Mouse (Mus musculus): ENCODE measurements around the gene Tjp2. TPM values are rescaled to one million over a fixed set of nuclear protein-coding genes. Genes with fewer than 3 reads are reported as not detected.
"Not testable (repeated sequence)": the region's sequence is repeated elsewhere in the genome, so short reads cannot be mapped to it uniquely, and the experiment has no call there.

Tjp2 gene
- polyA plus RNA-seq, 1 experiment = 2.4 TPM

DNA sequence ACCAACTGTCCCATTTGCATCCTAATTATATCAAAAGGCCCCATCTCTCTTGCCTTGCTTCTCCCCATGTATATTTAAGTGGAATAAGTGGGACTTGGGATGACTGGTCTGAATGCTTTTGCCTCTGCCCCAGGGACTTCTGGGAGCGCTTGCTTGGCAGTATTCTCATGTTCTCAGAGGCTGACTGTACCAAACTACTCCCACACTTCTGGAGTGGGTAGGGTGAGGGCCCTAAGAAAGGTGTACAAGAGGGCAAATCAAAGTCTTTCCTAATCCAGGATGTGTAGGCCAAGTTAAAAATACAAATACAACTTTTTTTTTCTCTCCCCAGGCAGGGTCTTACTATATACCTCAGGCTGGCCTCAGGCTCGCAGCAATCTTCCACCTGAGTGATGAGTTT, 37.0 kb downstream of the Tjp2 start:
- Histone ChIP-seq H3K4me1 (ENCODE audit: control insufficient read depth, insufficient read depth, insufficient read length) (no peaks in the 10 kb centered on the region), H3K27ac (ENCODE audit: insufficient read depth, low read length) (no peak overlapping the region), H3K27me3 (ENCODE audit: control insufficient read depth, insufficient read depth, low read length) (no peaks in the 10 kb centered on the region), H3K36me3 (ENCODE audit: control insufficient read depth, insufficient read depth, low read length) (no peaks in the 10 kb centered on the region), H3K4me3 (ENCODE audit: extremely low read depth, insufficient read depth, insufficient read length) (no peak overlapping the region)
- TF ChIP-seq POLR2A (IDR thresholded peaks at IDR 0.05; ENCODE audit: low read depth, low read length) = no peak
- no peak for TF ChIP-seq CTCF (IDR thresholded peaks at IDR 0.05; ENCODE audit: extremely low read depth, insufficient read depth, insufficient read length, insufficient replicate concordance)
- no peak for DNase-seq (ENCODE audit: low read depth in 1 of 2, low spot score in 2 of 2)
- WGBS = 90% methylated on average over 2 of the region's 2 CpGs

DNA sequence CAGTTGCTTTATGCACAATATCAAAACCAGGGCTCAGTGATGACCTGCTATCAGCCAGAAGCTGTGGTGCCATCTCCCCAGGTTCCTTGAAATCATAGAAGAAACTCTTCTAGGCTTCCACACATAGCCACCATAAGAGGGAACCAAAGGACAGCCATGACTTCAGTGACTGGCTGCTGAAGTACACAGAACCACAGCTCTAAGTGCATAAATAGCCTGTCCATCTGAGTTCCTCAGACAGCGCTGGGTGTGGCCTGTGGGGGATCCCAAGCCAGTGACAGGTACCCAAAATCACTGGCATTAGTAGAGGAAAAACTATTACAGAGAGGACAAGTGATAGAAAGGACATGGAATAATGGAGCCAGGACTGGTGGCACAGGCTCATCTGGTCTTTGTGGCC, 37.5 kb downstream of the Tjp2 start:
- not testable (repeated sequence) for H3K27me3 ChIP-seq (ENCODE audit: control insufficient read depth, insufficient read depth, low read length); H3K4me1 ChIP-seq (ENCODE audit: control insufficient read depth, insufficient read depth, insufficient read length); H3K27ac ChIP-seq (ENCODE audit: insufficient read depth, low read length); H3K36me3 ChIP-seq (ENCODE audit: control insufficient read depth, insufficient read depth, low read length); DNase-seq (ENCODE audit: low read depth in 1 of 2, low spot score in 2 of 2); H3K4me3 ChIP-seq (ENCODE audit: extremely low read depth, insufficient read depth, insufficient read length)
- 71% methylated on average over 1 of the region's 1 CpGs for WGBS

DNA sequence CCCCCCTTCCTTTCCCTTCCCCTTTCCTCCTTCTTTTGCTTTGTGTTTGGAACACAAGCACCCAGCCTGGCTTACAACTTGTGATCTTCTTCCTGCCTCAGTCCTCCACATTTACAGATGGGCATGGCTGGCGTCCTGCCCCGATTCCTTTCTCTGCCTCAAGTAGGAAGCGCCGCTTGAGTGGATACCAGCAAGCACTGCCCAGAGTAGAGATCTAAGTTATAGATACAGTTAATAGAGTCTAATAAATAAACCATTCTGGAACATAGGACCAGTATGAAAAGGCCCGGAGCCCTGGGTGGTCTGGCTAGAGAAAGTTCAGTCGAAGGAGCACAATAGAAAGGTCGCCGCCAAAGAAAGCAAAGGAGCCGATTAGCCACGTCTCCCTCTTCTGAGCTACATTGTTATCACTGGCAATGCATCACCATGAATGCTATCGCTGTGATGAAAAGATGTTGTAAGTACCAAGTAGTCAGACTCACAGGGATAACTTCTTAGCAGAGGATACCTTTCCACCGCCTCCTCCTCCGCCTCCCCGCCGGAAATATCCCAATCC, 41.1 kb downstream of the Tjp2 start:
- no peak for DNase-seq (ENCODE audit: low read depth in 1 of 2, low spot score in 2 of 2)
- Histone ChIP-seq H3K27ac (ENCODE audit: insufficient read depth, low read length) (no peak overlapping the region), H3K27me3 (ENCODE audit: control insufficient read depth, insufficient read depth, low read length) (no peaks in the 10 kb centered on the region), H3K4me3 (ENCODE audit: extremely low read depth, insufficient read depth, insufficient read length) (no peak overlapping the region), H3K4me1 (ENCODE audit: control insufficient read depth, insufficient read depth, insufficient read length) (no peaks in the 10 kb centered on the region), H3K36me3 (ENCODE audit: control insufficient read depth, insufficient read depth, low read length) (no peaks in the 10 kb centered on the region)
- 96% methylated on average over 15 of the region's 15 CpGs for WGBS
- TF ChIP-seq POLR2A (IDR thresholded peaks at IDR 0.05; ENCODE audit: low read depth, low read length) = no peak
- TF ChIP-seq CTCF (IDR thresholded peaks at IDR 0.05; ENCODE audit: extremely low read depth, insufficient read depth, insufficient read length, insufficient replicate concordance) = no peak

DNA sequence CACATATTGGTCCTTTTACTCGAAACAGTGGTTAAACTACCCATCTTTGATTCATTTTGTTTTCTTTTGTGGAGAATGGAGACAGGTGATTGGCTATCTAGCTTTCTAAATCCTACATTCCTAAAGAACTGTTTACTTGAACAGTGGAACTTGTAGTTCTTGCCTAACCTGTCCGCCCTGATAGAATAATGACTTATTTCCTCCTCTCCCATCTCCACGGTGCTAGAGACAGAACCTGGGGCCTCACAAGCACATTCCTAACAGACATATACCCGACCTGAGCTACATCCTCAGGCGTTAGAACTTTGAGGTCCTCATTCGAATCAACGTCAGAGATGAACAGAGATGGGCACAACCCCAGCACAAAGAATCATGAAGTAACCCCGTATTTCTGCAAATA, 44.4 kb downstream of the Tjp2 start:
- no peak overlapping the region for H3K27ac ChIP-seq (ENCODE audit: insufficient read depth, low read length)
- DNase-seq (ENCODE audit: low read depth in 1 of 2, low spot score in 2 of 2) = no peak
- H3K36me3 ChIP-seq (ENCODE audit: control insufficient read depth, insufficient read depth, low read length) = no peaks in the 10 kb centered on the region
- H3K4me3 ChIP-seq (ENCODE audit: extremely low read depth, insufficient read depth, insufficient read length) = no peak overlapping the region
- no peaks in the 10 kb centered on the region for H3K27me3 ChIP-seq (ENCODE audit: control insufficient read depth, insufficient read depth, low read length)
- TF ChIP-seq POLR2A (IDR thresholded peaks at IDR 0.05; ENCODE audit: low read depth, low read length) (no peak), CTCF (IDR thresholded peaks at IDR 0.05; ENCODE audit: extremely low read depth, insufficient read depth, insufficient read length, insufficient replicate concordance) (no peak)
- H3K4me1 ChIP-seq (ENCODE audit: control insufficient read depth, insufficient read depth, insufficient read length) = no peaks in the 10 kb centered on the region; the same call in 1 of the 2 replicates
- WGBS = 77% methylated on average over 8 of the region's 8 CpGs

GRCm38 (mm10) chr19:24178086-24178485, 46.7 kb downstream of the Tjp2 start:
- WGBS = 97% methylated on average over 2 of the region's 2 CpGs

GRCm38 (mm10) chr19:24176692-24177091, 48.1 kb downstream of the Tjp2 start:
- no peak for TF ChIP-seq CTCF (IDR thresholded peaks at IDR 0.05; ENCODE audit: extremely low read depth, insufficient read depth, insufficient read length, insufficient replicate concordance)
- no peak for TF ChIP-seq POLR2A (IDR thresholded peaks at IDR 0.05; ENCODE audit: low read depth, low read length)
- Histone ChIP-seq H3K4me3 (ENCODE audit: extremely low read depth, insufficient read depth, insufficient read length) (no peak overlapping the region), H3K27me3 (ENCODE audit: control insufficient read depth, insufficient read depth, low read length) (peaks cover 6% of the 10 kb centered on the region), H3K4me1 (ENCODE audit: control insufficient read depth, insufficient read depth, insufficient read length) (peaks cover 9% of the 10 kb centered on the region; the same call in 1 of the 2 replicates), H3K36me3 (ENCODE audit: control insufficient read depth, insufficient read depth, low read length) (no peaks in the 10 kb centered on the region), H3K27ac (ENCODE audit: insufficient read depth, low read length) (no peak overlapping the region)
- WGBS = 48% methylated on average over 4 of the region's 4 CpGs
- DNase-seq (ENCODE audit: low read depth in 1 of 2, low spot score in 2 of 2) = no peak

More at GRCm38 (mm10) chr19:24178086-24178485, 46.7 kb downstream of the Tjp2 start:
- Histone ChIP-seq H3K36me3 (ENCODE audit: control insufficient read depth, insufficient read depth, low read length) (no peaks in the 10 kb centered on the region), H3K4me1 (ENCODE audit: control insufficient read depth, insufficient read depth, insufficient read length) (peaks cover 9% of the 10 kb centered on the region; the same call in 1 of the 2 replicates), H3K4me3 (ENCODE audit: extremely low read depth, insufficient read depth, insufficient read length) (no peak overlapping the region), H3K27ac (ENCODE audit: insufficient read depth, low read length) (no peak overlapping the region), H3K27me3 (ENCODE audit: control insufficient read depth, insufficient read depth, low read length) (peaks cover 6% of the 10 kb centered on the region)
- no peak for DNase-seq (ENCODE audit: low read depth in 1 of 2, low spot score in 2 of 2)
- no peak for TF ChIP-seq POLR2A (IDR thresholded peaks at IDR 0.05; ENCODE audit: low read depth, low read length)
- no peak for TF ChIP-seq CTCF (IDR thresholded peaks at IDR 0.05; ENCODE audit: extremely low read depth, insufficient read depth, insufficient read length, insufficient replicate concordance)

DNA sequence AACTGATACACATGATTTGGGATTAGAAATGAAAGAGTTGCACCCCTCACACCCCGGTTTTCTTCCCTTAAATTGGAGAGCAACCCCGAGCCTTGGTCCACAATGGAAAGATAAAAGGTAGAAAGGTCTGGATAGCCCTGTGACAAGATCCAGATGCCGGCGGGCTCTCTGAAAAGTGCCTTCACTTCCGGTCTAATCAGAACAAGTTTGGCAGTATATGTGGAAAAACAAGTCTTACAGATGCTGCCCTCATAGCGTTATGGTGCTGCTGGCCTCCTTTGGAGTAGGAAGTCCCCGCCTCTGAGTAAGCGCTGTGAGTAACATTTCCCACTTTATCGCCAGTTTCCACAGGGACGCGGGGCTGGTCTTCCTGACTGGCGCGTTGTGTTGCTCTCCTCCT, 49.9 kb downstream of the Tjp2 start:
- TF ChIP-seq POLR2A (IDR thresholded peaks at IDR 0.05; ENCODE audit: low read depth, low read length) (no peak), CTCF (IDR thresholded peaks at IDR 0.05; ENCODE audit: extremely low read depth, insufficient read depth, insufficient read length, insufficient replicate concordance) (no peak)
- Histone ChIP-seq H3K27ac (ENCODE audit: insufficient read depth, low read length) (no peak overlapping the region), H3K4me3 (ENCODE audit: extremely low read depth, insufficient read depth, insufficient read length) (peak overlapping the region; percentile 6; the same call in 1 of the 2 replicates), H3K4me1 (ENCODE audit: control insufficient read depth, insufficient read depth, insufficient read length) (peaks cover 9% of the 10 kb centered on the region; the same call in 1 of the 2 replicates), H3K27me3 (ENCODE audit: control insufficient read depth, insufficient read depth, low read length) (peaks cover 6% of the 10 kb centered on the region), H3K36me3 (ENCODE audit: control insufficient read depth, insufficient read depth, low read length) (no peaks in the 10 kb centered on the region)
- WGBS = 6% methylated on average over 13 of the region's 13 CpGs
- DNase-seq (ENCODE audit: low read depth in 1 of 2, low spot score in 2 of 2) = no peak

All from spleen, adult 2 months (tissue).